Mouse (Mus musculus): ENCODE data around the gene Serpinb6a. TPM values are rescaled to one million over a fixed set of nuclear protein-coding genes. Genes with fewer than 3 reads are reported as not detected.
A peak's percentile ranks its signal among the peaks of the same experiment; 100 is the strongest.

Serpinb6a gene
- polyA plus RNA-seq (2016; fragmentation: Nextera tagmentation; extraction: Ambion mirVana): 31.1 and 36.2 TPM in 2 replicates

- H3K36me3 ChIP-seq (replicated peaks): peaks cover 4% of the 10 kb centered on the region; the same call in 1 of the 2 replicates
- no peaks in the 10 kb centered on the region for H3K9me3 ChIP-seq
- WGBS: under 1% methylated on average over 92 of the region's 92 CpGs
- H3K4me1 ChIP-seq: peaks cover 10% of the 10 kb centered on the region
- peak within 1 kb of the TSS; percentile 93 for H3K27ac ChIP-seq (replicated peaks)
- H3K4me3 ChIP-seq: peak within 1 kb of the TSS; percentile 99
- peak; percentile 92 for DNase-seq (ENCODE audit: low spot score)
- no peaks in the 10 kb centered on the region for H3K27me3 ChIP-seq (replicated peaks; ENCODE audit: low read depth, poor library complexity, severe bottlenecking)
Measured at GRCm38 (mm10) chr13:34002058-34003006, at the start of gene Serpinb6a, which contains the start of gene Ripk1. Gene Serpinb6a (minus strand): TSS chr13:34002794. Gene Ripk1 (plus strand): TSS chr13:34002363.

- no peak overlapping the region for H3K4me3 ChIP-seq
- H3K4me1 ChIP-seq: no peaks in the 10 kb centered on the region
- WGBS: 94% methylated on average over 3 of the region's 3 CpGs
- H3K27ac ChIP-seq (replicated peaks): no peak overlapping the region
- DNase-seq (ENCODE audit: low spot score): no peak
- no peaks in the 10 kb centered on the region for H3K27me3 ChIP-seq (replicated peaks; ENCODE audit: low read depth, poor library complexity, severe bottlenecking)
- peaks cover 45% of the 10 kb centered on the region for H3K36me3 ChIP-seq (replicated peaks)
- H3K9me3 ChIP-seq: no peaks in the 10 kb centered on the region
Measured at GRCm38 (mm10) chr13:34051692-34052091, 49.1 kb upstream of the Serpinb6a start.

GRCm38 (mm10) chr13:34050479-34050878 is 47.9 kb upstream of the Serpinb6a start:
- Histone ChIP-seq H3K36me3 (replicated peaks) (peaks cover 35% of the 10 kb centered on the region), H3K4me1 (no peaks in the 10 kb centered on the region), H3K27me3 (replicated peaks; ENCODE audit: low read depth, poor library complexity, severe bottlenecking) (no peaks in the 10 kb centered on the region), H3K4me3 (no peak overlapping the region), H3K9me3 (no peaks in the 10 kb centered on the region), H3K27ac (replicated peaks) (no peak overlapping the region)
- no peak for DNase-seq (ENCODE audit: low spot score)
- 91% methylated on average over 8 of the region's 8 CpGs for WGBS

- peaks cover 3% of the 10 kb centered on the region; the same call in 1 of the 2 replicates for H3K4me1 ChIP-seq
- no peaks in the 10 kb centered on the region for H3K9me3 ChIP-seq
- DNase-seq (ENCODE audit: low spot score): no peak
- H3K27ac ChIP-seq (replicated peaks): no peak overlapping the region
- WGBS: 91% methylated on average over 3 of the region's 3 CpGs
- no peak overlapping the region for H3K4me3 ChIP-seq
- H3K27me3 ChIP-seq (replicated peaks; ENCODE audit: low read depth, poor library complexity, severe bottlenecking): no peaks in the 10 kb centered on the region
- peaks cover 26% of the 10 kb centered on the region for H3K36me3 ChIP-seq (replicated peaks)
Measured at GRCm38 (mm10) chr13:34047526-34047925, 44.9 kb upstream of the Serpinb6a start.

- no peaks in the 10 kb centered on the region for H3K27me3 ChIP-seq (replicated peaks; ENCODE audit: low read depth, poor library complexity, severe bottlenecking)
- DNase-seq (ENCODE audit: low spot score): peak; percentile 74
- no peak overlapping the region for H3K4me3 ChIP-seq
- H3K36me3 ChIP-seq (replicated peaks): peaks cover 22% of the 10 kb centered on the region
- no peaks in the 10 kb centered on the region for H3K9me3 ChIP-seq
- H3K27ac ChIP-seq (replicated peaks): no peak overlapping the region
- peaks cover 3% of the 10 kb centered on the region; the same call in 1 of the 2 replicates for H3K4me1 ChIP-seq
- 44% methylated on average over 11 of the region's 11 CpGs for WGBS
Measured at GRCm38 (mm10) chr13:34046421-34047012, 43.9 kb upstream of the Serpinb6a start.

- no peak for DNase-seq (ENCODE audit: low spot score)
- Histone ChIP-seq H3K4me3 (no peak overlapping the region), H3K36me3 (replicated peaks) (peaks cover 19% of the 10 kb centered on the region), H3K9me3 (no peaks in the 10 kb centered on the region), H3K27me3 (replicated peaks; ENCODE audit: low read depth, poor library complexity, severe bottlenecking) (no peaks in the 10 kb centered on the region), H3K4me1 (peaks cover 3% of the 10 kb centered on the region; the same call in 1 of the 2 replicates), H3K27ac (replicated peaks) (no peak overlapping the region)
- 68% methylated on average over 5 of the region's 5 CpGs for WGBS
Measured at GRCm38 (mm10) chr13:34045511-34046249, 43.1 kb upstream of the Serpinb6a start.

GRCm38 (mm10) chr13:34043716-34044393 is 41.3 kb upstream of the Serpinb6a start:
- H3K27me3 ChIP-seq (replicated peaks; ENCODE audit: low read depth, poor library complexity, severe bottlenecking): no peaks in the 10 kb centered on the region
- no peaks in the 10 kb centered on the region for H3K9me3 ChIP-seq
- peaks cover 10% of the 10 kb centered on the region for H3K36me3 ChIP-seq (replicated peaks)
- WGBS: 77% methylated on average over 7 of the region's 7 CpGs
- H3K4me1 ChIP-seq: peaks cover 7% of the 10 kb centered on the region
- no peak for DNase-seq (ENCODE audit: low spot score)
- H3K27ac ChIP-seq (replicated peaks): no peak overlapping the region
- no peak overlapping the region for H3K4me3 ChIP-seq

- Histone ChIP-seq H3K9me3 (no peaks in the 10 kb centered on the region), H3K36me3 (replicated peaks) (no peaks in the 10 kb centered on the region; the same call in 1 of the 2 replicates), H3K4me1 (peaks cover 28% of the 10 kb centered on the region), H3K27ac (replicated peaks) (no peak overlapping the region), H3K27me3 (replicated peaks; ENCODE audit: low read depth, poor library complexity, severe bottlenecking) (no peaks in the 10 kb centered on the region), H3K4me3 (no peak overlapping the region)
- 91% methylated on average over 3 of the region's 3 CpGs for WGBS
- DNase-seq (ENCODE audit: low spot score): no peak
Measured at GRCm38 (mm10) chr13:34040091-34040490, 37.5 kb upstream of the Serpinb6a start.

GRCm38 (mm10) chr13:34038901-34039341 is 36.3 kb upstream of the Serpinb6a start:
- H3K27ac ChIP-seq (replicated peaks): peak overlapping the region; percentile 32; the same call in 1 of the 2 replicates
- H3K4me1 ChIP-seq: peaks cover 28% of the 10 kb centered on the region
- H3K9me3 ChIP-seq: no peaks in the 10 kb centered on the region
- peaks cover 6% of the 10 kb centered on the region; the same call in 1 of the 2 replicates for H3K36me3 ChIP-seq (replicated peaks)
- WGBS: 35% methylated on average over 8 of the region's 8 CpGs
- H3K4me3 ChIP-seq: peak overlapping the region; percentile 82
- no peaks in the 10 kb centered on the region for H3K27me3 ChIP-seq (replicated peaks; ENCODE audit: low read depth, poor library complexity, severe bottlenecking)
- DNase-seq (ENCODE audit: low spot score): peak; percentile 30

- H3K27ac ChIP-seq (replicated peaks): peak overlapping the region; percentile 97
- H3K36me3 ChIP-seq (replicated peaks): peaks cover 14% of the 10 kb centered on the region; the same call in 1 of the 2 replicates
- H3K4me3 ChIP-seq: peak overlapping the region; percentile 82
- DNase-seq (ENCODE audit: low spot score): no peak
- H3K27me3 ChIP-seq (replicated peaks; ENCODE audit: low read depth, poor library complexity, severe bottlenecking): no peaks in the 10 kb centered on the region
- H3K9me3 ChIP-seq: no peaks in the 10 kb centered on the region
- WGBS: 49% methylated on average over 5 of the region's 5 CpGs
- H3K4me1 ChIP-seq: peaks cover 25% of the 10 kb centered on the region
Measured at GRCm38 (mm10) chr13:34038056-34038432, 35.5 kb upstream of the Serpinb6a start.

GRCm38 (mm10) chr13:34037172-34038055 is 34.8 kb upstream of the Serpinb6a start, which contains the start of gene Bphl:
Gene Bphl (plus strand): TSS chr13:34037597.
- Histone ChIP-seq H3K4me3 (peak within 1 kb of the TSS; percentile 82), H3K27me3 (replicated peaks; ENCODE audit: low read depth, poor library complexity, severe bottlenecking) (no peaks in the 10 kb centered on the region), H3K36me3 (replicated peaks) (peaks cover 21% of the 10 kb centered on the region; the same call in 1 of the 2 replicates), H3K27ac (replicated peaks) (peak within 1 kb of the TSS; percentile 97), H3K9me3 (no peaks in the 10 kb centered on the region), H3K4me1 (peaks cover 25% of the 10 kb centered on the region)
- peak; percentile 94 for DNase-seq (ENCODE audit: low spot score)
- under 1% methylated on average over 37 of the region's 37 CpGs for WGBS

Data from embryonic facial prominence, embryonic 10.5 days (tissue).